In the genomic region with DNA sequence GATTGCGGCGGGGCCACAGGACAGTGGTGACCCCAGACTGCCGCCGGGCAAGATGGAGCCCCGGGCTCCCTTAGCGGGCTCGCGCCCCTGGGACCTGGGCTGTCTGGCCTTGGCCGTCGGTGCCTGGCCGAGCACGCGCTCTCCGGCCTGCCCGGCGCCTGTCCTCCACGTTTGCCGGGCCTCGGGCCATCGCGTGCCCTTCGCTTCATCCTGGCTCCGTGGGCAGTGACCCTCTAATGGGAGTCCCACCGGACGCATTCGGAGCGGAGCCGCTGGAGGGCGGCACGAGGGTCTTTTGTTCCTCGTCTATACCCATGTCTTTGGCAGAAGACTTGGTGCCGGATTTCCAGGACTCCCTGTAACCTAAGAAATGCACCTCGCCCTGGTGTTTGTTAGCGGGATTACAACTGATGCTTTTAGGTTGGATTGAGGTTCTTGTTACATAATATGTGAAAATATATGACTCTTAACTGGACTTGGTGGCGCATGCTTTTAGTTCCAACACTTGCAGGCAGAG, we compare ENCODE assay signal across 8 mouse cellular contexts. TPM values are rescaled to one million over a fixed set of nuclear protein-coding genes. Genes with fewer than 3 reads are reported as not detected.
DNase-seq lines count a peak whose midpoint lies in the region; ATAC-seq and TF ChIP-seq lines count a peak whose summit lies in the region.

No protein-coding gene starts in this region.

- peak overlapping the region; percentile 91 for H3K27ac ChIP-seq in brown adipose tissue, adult 24 weeks (replicated peaks; ENCODE audit: low read depth, low read length)
- H3K27ac ChIP-seq in heart, embryonic 14.5 days (replicated peaks in 1 of 2; ENCODE audit: control insufficient read depth in 1 of 2, insufficient read depth in 1 of 2, low read depth in 2 of 2, low read length in 2 of 2) = peak overlapping the region; percentile 94 to 96
- H3K27ac ChIP-seq in liver, embryonic 13.5 days = peak overlapping the region; percentile 83
- peak overlapping the region; percentile 97 for H3K27ac ChIP-seq in stomach, postnatal 0 days (replicated peaks)

- peak; percentile 29 for ATAC-seq in heart, embryonic 14.5 days (ENCODE audit: insufficient number of reproducible peaks, insufficient read depth, low FRiP score, low read depth)
- no peak for ATAC-seq in liver, embryonic 13.5 days (ENCODE audit: low read depth)
- ATAC-seq in stomach, postnatal 0 days (ENCODE audit: low FRiP score, low TSS enrichment) = peak; percentile 51

- peak; percentile 78 for TF ChIP-seq CTCF in stomach, postnatal 0 days (IDR thresholded peaks at IDR 0.05; ENCODE audit: low read depth)

- peak overlapping the region; percentile 83 for H3K9ac ChIP-seq in heart, embryonic 14.5 days (ENCODE audit: low read length)
- H3K9ac ChIP-seq in liver, embryonic 13.5 days = peak overlapping the region; percentile 85
- H3K9ac ChIP-seq in stomach, postnatal 0 days (ENCODE audit: low read length) = peak overlapping the region; percentile 78

- peaks cover 5% of the 10 kb centered on the region; the same call in 1 of the 2 replicates for H3K36me3 ChIP-seq in heart, embryonic 14.5 days (ENCODE audit: control insufficient read depth, insufficient read depth, low read length)
- H3K36me3 ChIP-seq in liver, embryonic 13.5 days = no peaks in the 10 kb centered on the region
- H3K36me3 ChIP-seq in stomach, postnatal 0 days (ENCODE audit: control insufficient read depth, insufficient read depth, low read length) = no peaks in the 10 kb centered on the region

- WGBS in heart, embryonic 14.5 days = 2% methylated on average over 35 of the region's 35 CpGs
- under 1% methylated on average over 35 of the region's 35 CpGs for WGBS in liver, embryonic 13.5 days (ENCODE audit: insufficient replicate concordance)
- under 1% methylated on average over 35 of the region's 35 CpGs for WGBS in stomach, postnatal 0 days

- peak overlapping the region; percentile 77 for H3K4me3 ChIP-seq in brown adipose tissue, adult 24 weeks (ENCODE audit: insufficient read depth, low read depth, low read length)
- peak overlapping the region; percentile 60 to 88 for H3K4me3 ChIP-seq in heart, embryonic 14.5 days (ENCODE audit: control insufficient read depth in 1 of 2, insufficient read depth in 1 of 2, low read depth in 1 of 2, low read length in 2 of 2)
- peak overlapping the region; percentile 80 for H3K4me3 ChIP-seq in liver, embryonic 13.5 days (replicated peaks)
- peak overlapping the region; percentile 59 for H3K4me3 ChIP-seq in stomach, postnatal 0 days (ENCODE audit: low read depth, low read length)

- peak overlapping the region; percentile 73 for H3K4me2 ChIP-seq in heart, embryonic 14.5 days (ENCODE audit: low read length)
- H3K4me2 ChIP-seq in liver, embryonic 13.5 days = peak overlapping the region; percentile 90
- peak overlapping the region; percentile 66 for H3K4me2 ChIP-seq in stomach, postnatal 0 days (replicated peaks; ENCODE audit: low read depth)

- TF ChIP-seq EP300 in stomach, postnatal 0 days (optimal IDR thresholded peaks at IDR 0.05) = no peak

- peaks cover 6% of the 10 kb centered on the region; the same call in 1 of the 2 replicates for H3K4me1 ChIP-seq in brown adipose tissue, adult 24 weeks (ENCODE audit: control insufficient read depth, insufficient read depth, insufficient read length, low read length)
- H3K4me1 ChIP-seq in heart, embryonic 14.5 days (ENCODE audit: control insufficient read depth in 2 of 2, insufficient read depth in 2 of 2, low read length in 2 of 2) = peaks cover 0 to 15% of the 10 kb centered on the region in 2 experiments; a peak in 3 of 4 replicates
- peaks cover 31% of the 10 kb centered on the region for H3K4me1 ChIP-seq in liver, embryonic 13.5 days (replicated peaks)
- peaks cover 4% of the 10 kb centered on the region; the same call in 1 of the 2 replicates for H3K4me1 ChIP-seq in stomach, postnatal 0 days (replicated peaks; ENCODE audit: control insufficient read depth, insufficient read depth)

- peak; percentile 91 for DNase-seq in CD4-positive, CD25-positive, alpha-beta regulatory T cell, adult 2 months (ENCODE audit: low read depth, low spot score)
- DNase-seq in fat pad, adult 2 months (ENCODE audit: extremely low read depth, low read depth, low spot score) = peak; percentile 46
- peak; percentile 90 for DNase-seq in kidney, postnatal 14 days
- DNase-seq in liver, embryonic 13.5 days = peak; percentile 61
- peak; percentile 89 for DNase-seq in neural tube, embryonic 10.5 days (ENCODE audit: extremely low spot score, low spot score)
- peak; percentile 80 for DNase-seq in stomach, postnatal 0 days (ENCODE audit: low spot score)

- no peaks in the 10 kb centered on the region for H3K9me3 ChIP-seq in heart, embryonic 14.5 days (ENCODE audit: control insufficient read depth, low read length)
- no peaks in the 10 kb centered on the region for H3K9me3 ChIP-seq in liver, embryonic 13.5 days (replicated peaks)
- no peaks in the 10 kb centered on the region for H3K9me3 ChIP-seq in stomach, postnatal 0 days (ENCODE audit: control insufficient read depth, low read length)

- no peaks in the 10 kb centered on the region for H3K27me3 ChIP-seq in heart, embryonic 14.5 days (ENCODE audit: control insufficient read depth, insufficient read depth, low read length)
- 0 out of 2 replicates have a peak, but pooled peaks cover 4% of the 10 kb centered on the region for H3K27me3 ChIP-seq in liver, embryonic 13.5 days
- H3K27me3 ChIP-seq in stomach, postnatal 0 days (ENCODE audit: control insufficient read depth, insufficient read depth, low read length) = no peaks in the 10 kb centered on the region

RNA-seq across cellular contexts. Expression of gene Zmym5, which starts 1.1 kb away (rescaled TPM):
- 19.3 and 20.9 TPM in 2 replicates for polyA plus RNA-seq in brown adipose tissue, adult 24 weeks (2012; ENCODE audit: insufficient read depth, insufficient read length, missing spikeins)
- 14.3 and 16.4 TPM in 2 replicates for polyA plus RNA-seq in heart, embryonic 14.5 days (2014; fragmentation: Nextera tagmentation; extraction: Ambion mirVana)
- 9.1 and 10.7 TPM in 2 replicates for polyA plus RNA-seq in liver, embryonic 13.5 days (2015; fragmentation: Nextera tagmentation; extraction: Ambion mirVana)
- 14.9 and 16.0 TPM in 2 replicates for polyA plus RNA-seq in stomach, postnatal 0 days (2015; fragmentation: Nextera tagmentation; extraction: Ambion mirVana)

RNA-seq across cellular contexts. Expression of gene Pspc1, which starts 34.5 kb away (rescaled TPM):
- 8.2 and 13.1 TPM in 2 replicates for polyA plus RNA-seq in brown adipose tissue, adult 24 weeks (2012; ENCODE audit: insufficient read depth, insufficient read length, missing spikeins)
- 27.7 and 30.0 TPM in 2 replicates for polyA plus RNA-seq in heart, embryonic 14.5 days (2014; fragmentation: Nextera tagmentation; extraction: Ambion mirVana)
- 13.6 and 15.9 TPM in 2 replicates for polyA plus RNA-seq in liver, embryonic 13.5 days (2015; fragmentation: Nextera tagmentation; extraction: Ambion mirVana)
- polyA plus RNA-seq in stomach, postnatal 0 days (2015; fragmentation: Nextera tagmentation; extraction: Ambion mirVana) = 11.3 and 11.8 TPM in 2 replicates
